Mouse (Mus musculus) embryonic facial prominence, embryonic 11.5 days (tissue): ENCODE measurements around the gene Fam81b. TPM values are rescaled to one million over a fixed set of nuclear protein-coding genes. Genes with fewer than 3 reads are reported as not detected.
"Not testable (repeated sequence)": the region's sequence is repeated elsewhere in the genome, so short reads cannot be mapped to it uniquely, and the experiment has no call there.

Source experiments
- ATAC-seq: fragments of 200-750 bp; cut with Nextera tagmentation; replicated peaks from 2 replicates; pipeline ENCODE4 v1.8.0; 2017; ENCODE audit warnings: low read depth; ENCODE audit not compliant: insufficient number of reproducible peaks, low FRiP score, low TSS enrichment
- DNase-seq: peaks from one replicate; pipeline ENCODE4 v3.0.0-alpha.2; 2015; ENCODE audit warnings: low spot score
- H3K27ac ChIP-seq: fragments of 300-500 bp; sonication (generic); replicated peaks from 2 replicates; pipeline ENCODE4 v1.5.1; 2014; ENCODE audit warnings: mild to moderate bottlenecking, low read depth, low read length, control low read depth
- H3K27me3 ChIP-seq: fragments of 300-500 bp; sonication (generic); 2 replicates; pipeline ENCODE4 v1.6.1; 2014; ENCODE audit warnings: mild to moderate bottlenecking, low read length, moderate library complexity, mixed read lengths; ENCODE audit not compliant: control insufficient read depth, insufficient read depth
- H3K36me3 ChIP-seq: fragments of 300-500 bp; sonication (generic); replicated peaks from 2 replicates; pipeline ENCODE4 v1.6.1; 2014; ENCODE audit warnings: low read depth, mild to moderate bottlenecking, low read length, moderate library complexity, mixed read lengths; ENCODE audit not compliant: control insufficient read depth, insufficient read depth
- H3K4me1 ChIP-seq: fragments of 300-500 bp; sonication (generic); 2 replicates; pipeline ENCODE4 v1.6.1; 2014; ENCODE audit warnings: low read length, mixed read lengths; ENCODE audit not compliant: control insufficient read depth, insufficient read depth
- H3K4me2 ChIP-seq: fragments of 300-500 bp; sonication (generic); 2 replicates; pipeline ENCODE4 v1.6.1; 2014; ENCODE audit warnings: low read depth, mild to moderate bottlenecking, control low read depth, low read length, moderate library complexity
- H3K4me3 ChIP-seq: fragments of 300-500 bp; sonication (generic); 2 replicates; pipeline ENCODE4 v1.5.1; 2014; ENCODE audit warnings: low read depth, low read length, control low read depth
- H3K9ac ChIP-seq: fragments of 300-500 bp; sonication (generic); replicated peaks from 2 replicates; pipeline ENCODE4 v1.6.1; 2014; ENCODE audit warnings: mild to moderate bottlenecking, control low read depth, low read length
- H3K9me3 ChIP-seq: fragments of 300-500 bp; sonication (generic); replicated peaks from 2 replicates; pipeline ENCODE4 v1.6.1; 2016; ENCODE audit warnings: mild to moderate bottlenecking, low read length, inconsistent platforms, mixed read lengths; ENCODE audit not compliant: control insufficient read depth
- WGBS: fragments of 180-500 bp; shearing (Covaris S2); extraction: QIAGEN DNeasy Blood & Tissue Kit; methylation state at CpG from one replicate; pipeline ENCODE4 v1.1.7; 2014; 5-methylcytosine and 5-hydroxymethylcytosine counted together
- polyA plus RNA-seq: library from polyadenylated mRNA; unstranded; fragments of >200 nt; fragmentation: Nextera tagmentation; extraction: Ambion mirVana; gene quantifications from 2 replicates; pipeline ENCODE4 v1.2.1, GENCODE M21; 2014

Gene Fam81b
- not detected in 2 replicates for polyA plus RNA-seq

GRCm38 (mm10) chr13:76304637-76305122 is at the start of gene Fam81b:
Fam81b (minus strand) TSS chr13:76305072.
- Histone ChIP-seq H3K27ac (no peak within 1 kb of the TSS), H3K27me3 (no peaks in the 10 kb centered on the region), H3K9me3 (no peaks in the 10 kb centered on the region), H3K36me3 (no peaks in the 10 kb centered on the region), H3K4me3 (no peak within 1 kb of the TSS), H3K9ac (no peak within 1 kb of the TSS), H3K4me1 (no peaks in the 10 kb centered on the region), H3K4me2 (no peak within 1 kb of the TSS)
- ATAC-seq, result no peak
- peak; percentile 39 for DNase-seq
- WGBS, result 36% methylated on average over 7 of the region's 7 CpGs

GRCm38 (mm10) chr13:76345941-76346340 is 41.1 kb upstream of the Fam81b start:
- not testable (repeated sequence) for H3K9ac ChIP-seq, H3K4me2 ChIP-seq, H3K36me3 ChIP-seq, H3K27ac ChIP-seq, DNase-seq, H3K4me1 ChIP-seq, ATAC-seq, H3K4me3 ChIP-seq, H3K27me3 ChIP-seq, H3K9me3 ChIP-seq
- 77% methylated on average over 17 of the region's 21 CpGs for WGBS

- Histone ChIP-seq H3K9me3 (no peaks in the 10 kb centered on the region), H3K4me2 (no peak overlapping the region), H3K9ac (no peak overlapping the region), H3K27me3 (no peaks in the 10 kb centered on the region), H3K27ac (no peak overlapping the region), H3K36me3 (no peaks in the 10 kb centered on the region), H3K4me1 (no peaks in the 10 kb centered on the region), H3K4me3 (no peak overlapping the region)
- 83% methylated on average over 3 of the region's 3 CpGs for WGBS
- no peak for ATAC-seq
- no peak for DNase-seq
These were observed 13.8 kb upstream of the Fam81b start for GRCm38 (mm10) chr13:76318635-76319034.

GRCm38 (mm10) chr13:76311580-76311979 is 6.7 kb upstream of the Fam81b start:
- H3K27ac ChIP-seq, result no peak overlapping the region
- no peaks in the 10 kb centered on the region for H3K36me3 ChIP-seq
- no peak overlapping the region for H3K4me2 ChIP-seq
- no peaks in the 10 kb centered on the region for H3K9me3 ChIP-seq
- WGBS, result 86% methylated on average over 7 of the region's 7 CpGs
- H3K9ac ChIP-seq, result no peak overlapping the region
- H3K4me1 ChIP-seq, result no peaks in the 10 kb centered on the region
- DNase-seq, result no peak
- no peak for ATAC-seq
- H3K4me3 ChIP-seq, result no peak overlapping the region
- no peaks in the 10 kb centered on the region for H3K27me3 ChIP-seq

GRCm38 (mm10) chr13:76308811-76309210 is 3.9 kb upstream of the Fam81b start:
- Histone ChIP-seq H3K36me3 (no peaks in the 10 kb centered on the region), H3K9ac (no peak overlapping the region), H3K4me1 (no peaks in the 10 kb centered on the region), H3K27me3 (no peaks in the 10 kb centered on the region), H3K4me3 (no peak overlapping the region), H3K9me3 (no peaks in the 10 kb centered on the region), H3K27ac (no peak overlapping the region), H3K4me2 (no peak overlapping the region)
- DNase-seq (no peak), ATAC-seq (no peak)
- 68% methylated on average over 1 of the region's 1 CpGs for WGBS

GRCm38 (mm10) chr13:76305655-76306365 is 938 bp upstream of the Fam81b start:
- Histone ChIP-seq H3K36me3 (no peaks in the 10 kb centered on the region), H3K4me3 (no peak overlapping the region), H3K4me1 (no peaks in the 10 kb centered on the region), H3K27me3 (no peaks in the 10 kb centered on the region), H3K4me2 (no peak overlapping the region), H3K9me3 (no peaks in the 10 kb centered on the region), H3K27ac (no peak overlapping the region), H3K9ac (no peak overlapping the region)
- DNase-seq, result no peak
- ATAC-seq, result no peak
- WGBS, result 63% methylated on average over 2 of the region's 2 CpGs

GRCm38 (mm10) chr13:76305241-76305640 is 369 bp upstream of the Fam81b start:
- no peak overlapping the region for H3K27ac ChIP-seq
- H3K9me3 ChIP-seq, result no peaks in the 10 kb centered on the region
- no peak overlapping the region for H3K4me2 ChIP-seq
- 88% methylated on average over 3 of the region's 3 CpGs for WGBS
- H3K27me3 ChIP-seq, result no peaks in the 10 kb centered on the region
- H3K36me3 ChIP-seq, result no peaks in the 10 kb centered on the region
- no peak for ATAC-seq
- no peaks in the 10 kb centered on the region for H3K4me1 ChIP-seq
- no peak for DNase-seq
- no peak overlapping the region for H3K9ac ChIP-seq
- H3K4me3 ChIP-seq, result no peak overlapping the region

GRCm38 (mm10) chr13:76304201-76304600 is 671 bp downstream of the Fam81b start:
- Histone ChIP-seq H3K4me1 (no peaks in the 10 kb centered on the region), H3K4me2 (no peak overlapping the region), H3K36me3 (no peaks in the 10 kb centered on the region), H3K9ac (no peak overlapping the region), H3K27ac (no peak overlapping the region), H3K9me3 (no peaks in the 10 kb centered on the region), H3K27me3 (no peaks in the 10 kb centered on the region), H3K4me3 (no peak overlapping the region)
- WGBS, result 75% methylated on average over 1 of the region's 1 CpGs
- ATAC-seq (no peak), DNase-seq (no peak)
